In genomic region chr5:25497369-25497719, GRCm38 (mm10) we compare ENCODE assay signal across 9 mouse cellular contexts. TPM values are rescaled to one million over a fixed set of nuclear protein-coding genes. Genes with fewer than 3 reads are reported as not detected.
DNase-seq lines count a peak whose midpoint lies in the region; ATAC-seq and TF ChIP-seq lines count a peak whose summit lies in the region.
"Had no signal": no experiment of that assay in that cellular context is flagged by ENCODE, and none has a peak within 500 bp of the region (broad histone marks: within the 10 kb centered on the region; RNA-seq: fewer than 3 reads in every experiment).

No protein-coding gene starts in this region.

- 4% methylated on average over 10 of the region's 10 CpGs for WGBS in thymus, adult 2 months
- 2% methylated on average over 10 of the region's 10 CpGs for WGBS in heart, embryonic 14.5 days
- 2% methylated on average over 10 of the region's 10 CpGs for WGBS in liver, embryonic 12.5 days (ENCODE audit: insufficient replicate concordance)

- no peaks in the 10 kb centered on the region for H3K27me3 ChIP-seq in thymus, adult 2 months (ENCODE audit: control insufficient read depth, insufficient read depth, low read length)
- no peaks in the 10 kb centered on the region for H3K27me3 ChIP-seq in heart, embryonic 14.5 days (ENCODE audit: control insufficient read depth, insufficient read depth, low read length)
- no peaks in the 10 kb centered on the region for H3K27me3 ChIP-seq in liver, embryonic 12.5 days (replicated peaks)
- H3K27me3 ChIP-seq: Patski had no signal

- TF ChIP-seq CTCF in thymus, adult 2 months (IDR thresholded peaks at IDR 0.05; ENCODE audit: borderline replicate concordance, control insufficient read depth, extremely low read depth, insufficient read depth, low read length, poor library complexity) = no peak

- peak overlapping the region; percentile 97 for H3K9ac ChIP-seq in heart, embryonic 14.5 days (ENCODE audit: low read length)
- peak overlapping the region; percentile 97 for H3K9ac ChIP-seq in liver, embryonic 12.5 days

- TF ChIP-seq POLR2A in thymus, adult 2 months (IDR thresholded peaks at IDR 0.05; ENCODE audit: control insufficient read depth, extremely low read depth, insufficient read depth, low read length, poor library complexity) = no peak

- peak overlapping the region; percentile 94 for H3K4me3 ChIP-seq in thymus, adult 2 months (ENCODE audit: control insufficient read depth, insufficient read depth, low read length)
- H3K4me3 ChIP-seq in heart, embryonic 14.5 days (ENCODE audit: control insufficient read depth in 1 of 2, insufficient read depth in 1 of 2, low read depth in 1 of 2, low read length in 2 of 2) = peak overlapping the region; percentile 100
- peak overlapping the region; percentile 97 for H3K4me3 ChIP-seq in liver, embryonic 12.5 days

- H3K9me3 ChIP-seq in heart, embryonic 14.5 days (ENCODE audit: control insufficient read depth, low read length) = no peaks in the 10 kb centered on the region
- no peaks in the 10 kb centered on the region for H3K9me3 ChIP-seq in liver, embryonic 12.5 days (replicated peaks)

- 0 out of 2 replicates have a peak, but pooled peaks cover 5% of the 10 kb centered on the region for H3K4me1 ChIP-seq in thymus, adult 2 months (replicated peaks; ENCODE audit: control insufficient read depth, insufficient read depth, low read length)
- peaks cover 0 to 13% of the 10 kb centered on the region in 2 experiments; a peak in 3 of 4 replicates for H3K4me1 ChIP-seq in heart, embryonic 14.5 days (ENCODE audit: control insufficient read depth in 2 of 2, insufficient read depth in 2 of 2, low read length in 2 of 2)
- peaks cover 43% of the 10 kb centered on the region for H3K4me1 ChIP-seq in liver, embryonic 12.5 days

- H3K36me3 ChIP-seq in thymus, adult 2 months (ENCODE audit: control insufficient read depth, insufficient read depth, low read length) = no peaks in the 10 kb centered on the region
- H3K36me3 ChIP-seq in heart, embryonic 14.5 days (ENCODE audit: control insufficient read depth, insufficient read depth, low read length) = no peaks in the 10 kb centered on the region
- no peaks in the 10 kb centered on the region for H3K36me3 ChIP-seq in liver, embryonic 12.5 days

- peak overlapping the region; percentile 11; the same call in 1 of the 2 replicates for H3K27ac ChIP-seq in thymus, adult 2 months (ENCODE audit: control insufficient read depth, insufficient read depth, low read length)
- H3K27ac ChIP-seq in heart, embryonic 14.5 days (replicated peaks in 1 of 2; ENCODE audit: control insufficient read depth in 1 of 2, insufficient read depth in 1 of 2, low read depth in 2 of 2, low read length in 2 of 2) = peak overlapping the region in 1 of 2 experiments; percentile 100; a peak in 1 of 4 replicates
- peak overlapping the region; percentile 97 for H3K27ac ChIP-seq in liver, embryonic 12.5 days

- peak overlapping the region; percentile 78 for H3K4me2 ChIP-seq in heart, embryonic 14.5 days (ENCODE audit: low read length)
- H3K4me2 ChIP-seq in liver, embryonic 12.5 days = peak overlapping the region; percentile 86

- DNase-seq in cerebellum, adult 11 months = peak; percentile 20
- DNase-seq in cerebellum, adult 9-10 months = no peak
- DNase-seq in thymus, adult 2 months = peak; percentile 20
- no peak for DNase-seq in thymus, adult 18-20 months
- DNase-seq in spleen, postnatal 4 days (ENCODE audit: low spot score in 2 of 2) = peak; percentile 21 to 67
- DNase-seq in frontal cortex, postnatal 36 days (ENCODE audit: low spot score in 2 of 2) = no peak

- ATAC-seq in heart, embryonic 14.5 days (ENCODE audit: insufficient number of reproducible peaks, insufficient read depth, low FRiP score, low read depth) = no peak
- ATAC-seq in liver, embryonic 12.5 days = no peak

RNA-seq across cellular contexts. Expression of gene Kmt2c, which starts 1.2 kb away (rescaled TPM):
- polyA plus RNA-seq in thymus, adult 2 months (2012; rRNA removed) = 41.7 and 42.6 TPM in 2 replicates
- 14.0 and 15.4 TPM in 2 replicates for polyA plus RNA-seq in heart, embryonic 14.5 days (2014; fragmentation: Nextera tagmentation; extraction: Ambion mirVana)
- polyA plus RNA-seq in liver, embryonic 12.5 days (2016; fragmentation: Nextera tagmentation; extraction: Ambion mirVana) = 11.6 and 11.9 TPM in 2 replicates

RNA-seq across cellular contexts. Expression of gene Cct8l1, which starts 18.5 kb away (rescaled TPM):
- 0.08 TPM in 2 replicates for polyA plus RNA-seq in thymus, adult 2 months (2012; rRNA removed)
- 0.09 TPM in 1 of 2 replicates, not detected in the other for polyA plus RNA-seq in heart, embryonic 14.5 days (2014; fragmentation: Nextera tagmentation; extraction: Ambion mirVana)
- 0.06 TPM in 1 of 2 replicates, not detected in the other for polyA plus RNA-seq in liver, embryonic 12.5 days (2016; fragmentation: Nextera tagmentation; extraction: Ambion mirVana)
- polyA plus RNA-seq: Patski had no signal

Comparison
In these comparisons a context has a peak if more than half of its experiments do, and no peak if none do; other contexts are left out.
1. DNase-seq: peak in cerebellum, adult 11 months (single experiment), thymus, adult 2 months (single experiment) and spleen, postnatal 4 days (2 of 2); none in cerebellum, adult 9-10 months (single experiment), thymus, adult 18-20 months (0 of 2) and frontal cortex, postnatal 36 days (0 of 2).
2. Peak in every context shown above with its lines, with median percentiles within 50 percentile points of each other: H3K4me3 ChIP-seq.